Mouse (Mus musculus) neural tube, embryonic 11.5 days (tissue): ENCODE results near the gene Snapin. TPM values are rescaled to one million over a fixed set of nuclear protein-coding genes. Genes with fewer than 3 reads are reported as not detected.

Experiments
- ATAC-seq: fragments of 200-750 bp; cut with Nextera tagmentation; 2 replicates; pipeline ENCODE4 v1.8.0; 2017; ENCODE audit warnings: moderate number of reproducible peaks, mild to moderate bottlenecking, moderate TSS enrichment, moderate library complexity; ENCODE audit not compliant: insufficient read depth, low FRiP score, low TSS enrichment
- DNase-seq: peaks from one replicate; pipeline ENCODE4 v3.0.0-alpha.2; 2015; ENCODE audit warnings: low spot score
- H3K27ac ChIP-seq: fragments of 300-500 bp; sonication (generic); 2 replicates; pipeline ENCODE4 v1.5.1; 2014; ENCODE audit warnings: low read depth, mild to moderate bottlenecking, low read length
- H3K27me3 ChIP-seq: fragments of 300-500 bp; sonication (generic); 2 replicates; pipeline ENCODE4 v1.6.1; 2014; ENCODE audit warnings: mild to moderate bottlenecking, low read length, mixed read lengths; ENCODE audit not compliant: control insufficient read depth, insufficient read depth
- H3K36me3 ChIP-seq: fragments of 300-500 bp; sonication (generic); 2 replicates; pipeline ENCODE4 v1.6.1; 2014; ENCODE audit warnings: mild to moderate bottlenecking, low read length, moderate library complexity, mixed read lengths; ENCODE audit not compliant: control insufficient read depth, insufficient read depth
- H3K4me1 ChIP-seq: fragments of 300-500 bp; sonication (generic); 2 replicates; pipeline ENCODE4 v1.6.1; 2014; ENCODE audit warnings: low read length, mixed read lengths; ENCODE audit not compliant: control insufficient read depth, insufficient read depth
- H3K4me2 ChIP-seq: fragments of 300-500 bp; sonication (generic); 2 replicates; pipeline ENCODE4 v1.6.1; 2014; ENCODE audit warnings: low read depth, mild to moderate bottlenecking, moderate library complexity
- H3K4me3 ChIP-seq: fragments of 300-500 bp; sonication (generic); 2 replicates; pipeline ENCODE4 v1.5.1; 2014; ENCODE audit warnings: low read depth, low read length
- H3K9ac ChIP-seq: fragments of 300-500 bp; sonication (generic); 2 replicates; pipeline ENCODE4 v1.6.1; 2014; ENCODE audit warnings: mild to moderate bottlenecking, low read length
- H3K9me3 ChIP-seq: fragments of 300-500 bp; sonication (generic); 2 replicates; pipeline ENCODE4 v1.6.1; 2016; ENCODE audit warnings: low read length; ENCODE audit not compliant: control insufficient read depth
- WGBS: fragments of 180-500 bp; shearing (Covaris S2); extraction: QIAGEN DNeasy Blood & Tissue Kit; methylation state at CpG from one replicate; pipeline ENCODE4 v1.1.7; 2014; 5-methylcytosine and 5-hydroxymethylcytosine counted together
- polyA plus RNA-seq: library from polyadenylated mRNA; unstranded; fragments of >200 nt; fragmentation: Nextera tagmentation; extraction: Ambion mirVana; gene quantifications from 2 replicates; pipeline ENCODE4 v1.2.1, GENCODE M21; 2014

Snapin gene
- polyA plus RNA-seq, 1 experiment from 2014 or later = 77.3 TPM

DNA sequence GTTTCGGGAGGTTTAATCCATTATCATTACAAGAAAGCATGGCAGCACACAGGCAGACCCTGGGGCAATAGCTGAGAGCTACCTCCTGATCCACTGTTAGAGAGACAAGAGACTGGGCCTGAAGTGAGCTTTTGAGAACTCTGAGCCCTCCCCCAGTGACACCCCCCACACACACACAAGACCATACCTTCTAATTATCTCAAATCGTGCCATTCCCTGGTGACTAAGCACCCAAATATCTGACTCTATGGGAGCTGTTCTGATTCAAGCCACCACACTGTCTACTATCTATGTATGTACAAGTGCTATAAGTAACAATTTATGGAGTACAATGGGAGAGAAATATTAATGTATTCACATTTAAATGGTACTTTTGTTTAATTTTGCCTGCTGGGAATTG, 50.1 kb downstream of the Snapin start:
- ATAC-seq = no peak
- no peaks in the 10 kb centered on the region for H3K9me3 ChIP-seq
- no peak overlapping the region for H3K27ac ChIP-seq
- H3K4me2 ChIP-seq = no peak overlapping the region
- no peak overlapping the region for H3K9ac ChIP-seq
- H3K36me3 ChIP-seq = no peaks in the 10 kb centered on the region
- H3K27me3 ChIP-seq = no peaks in the 10 kb centered on the region
- no peaks in the 10 kb centered on the region for H3K4me1 ChIP-seq
- H3K4me3 ChIP-seq = no peak overlapping the region
- no peak for DNase-seq
- WGBS = 90% methylated on average over 2 of the region's 2 CpGs

Other genes with a start within 250 kb of the Snapin start
- gene Creb3l4, start 247.5 kb downstream of the Snapin start, polyA plus RNA-seq = 3.4 and 4.0 TPM in 2 replicates
- 50.6 and 51.4 TPM in 2 replicates for gene Slc39a1, start 242.9 kb downstream of the Snapin start, polyA plus RNA-seq
- gene Crtc2, start 236.9 kb downstream of the Snapin start, polyA plus RNA-seq = 9.8 and 13.9 TPM in 2 replicates
- 4.7 and 6.2 TPM in 2 replicates for gene Dennd4b, start 225.8 kb downstream of the Snapin start, polyA plus RNA-seq
- 9.2 and 11.4 TPM in 2 replicates for gene Gatad2b, start 197.9 kb downstream of the Snapin start, polyA plus RNA-seq
- 11.6 and 14.1 TPM in 2 replicates for gene Slc27a3, start 101.1 kb downstream of the Snapin start, polyA plus RNA-seq
- 36.8 and 45.8 TPM in 2 replicates for gene Ints3, start 57.4 kb downstream of the Snapin start, polyA plus RNA-seq
- gene Npr1, start 25.2 kb downstream of the Snapin start, polyA plus RNA-seq = 3.1 and 3.5 TPM in 2 replicates
- gene Ilf2, start 14.9 kb downstream of the Snapin start, polyA plus RNA-seq = 333 and 341 TPM in 2 replicates
- gene Chtop, start 18.5 kb upstream of the Snapin start, polyA plus RNA-seq = 133 and 134 TPM in 2 replicates
- gene S100a1, start 23.4 kb upstream of the Snapin start, polyA plus RNA-seq = 4.6 and 8.4 TPM in 2 replicates
- gene S100a13, start 23.4 kb upstream of the Snapin start, polyA plus RNA-seq = 11.2 and 12.7 TPM in 2 replicates
- gene S100a14, start 35.8 kb upstream of the Snapin start, polyA plus RNA-seq = not detected in 2 replicates
- gene S100a16, start 46.2 kb upstream of the Snapin start, polyA plus RNA-seq = 39.2 and 40.0 TPM in 2 replicates
- not detected in 2 replicates for gene S100a3, start 69.5 kb upstream of the Snapin start, polyA plus RNA-seq
- not detected in 2 replicates for gene S100a2, start 99.2 kb upstream of the Snapin start, polyA plus RNA-seq
- gene Gm42674, start 110.9 kb upstream of the Snapin start, polyA plus RNA-seq = not detected in 2 replicates
- gene S100a4, start 112.7 kb upstream of the Snapin start, polyA plus RNA-seq = 0.55 TPM in 1 of 2 replicates, not detected in the other
- not detected in 2 replicates for gene S100a5, start 117.5 kb upstream of the Snapin start, polyA plus RNA-seq
- 7.3 and 8.2 TPM in 2 replicates for gene S100a6, start 121.8 kb upstream of the Snapin start, polyA plus RNA-seq
- gene S100a7a, start 163.0 kb upstream of the Snapin start, polyA plus RNA-seq = not detected in 2 replicates
- 4.8 and 5.3 TPM in 2 replicates for gene S100a8, start 177.9 kb upstream of the Snapin start, polyA plus RNA-seq
- 2.6 and 5.2 TPM in 2 replicates for gene S100a9, start 204.7 kb upstream of the Snapin start, polyA plus RNA-seq
- gene Pglyrp4, start 235.9 kb upstream of the Snapin start, polyA plus RNA-seq = not detected in 2 replicates